Comparison of ENCODE assay signal across 8 mouse cellular contexts in genomic region chr10:84437166-84438048, GRCm38 (mm10). TPM values are rescaled to one million over a fixed set of nuclear protein-coding genes. Genes with fewer than 3 reads are reported as not detected.
A peak's percentile ranks its signal among the peaks of the same experiment; 100 is the strongest.
DNase-seq lines count a peak whose midpoint lies in the region; ATAC-seq lines count a peak whose summit lies in the region.

No protein-coding gene starts in this region.

- peak overlapping the region; percentile 37 for H3K9ac ChIP-seq in kidney, embryonic 14.5 days (ENCODE audit: low read depth, low read length)
- peak overlapping the region; percentile 100 for H3K9ac ChIP-seq in forebrain, embryonic 14.5 days (ENCODE audit: low read length)
- H3K9ac ChIP-seq in midbrain, embryonic 12.5 days (replicated peaks): peak overlapping the region; percentile 50

- no peaks in the 10 kb centered on the region for H3K9me3 ChIP-seq in kidney, embryonic 14.5 days (ENCODE audit: control insufficient read depth, low read length)
- no peaks in the 10 kb centered on the region for H3K9me3 ChIP-seq in forebrain, embryonic 14.5 days (replicated peaks; ENCODE audit: control insufficient read depth, low read length)
- H3K9me3 ChIP-seq in midbrain, embryonic 12.5 days: no peaks in the 10 kb centered on the region

- 25% methylated on average over 14 of the region's 14 CpGs for WGBS in kidney, embryonic 14.5 days
- WGBS in forebrain, embryonic 14.5 days: 29% methylated on average over 14 of the region's 14 CpGs
- 36% methylated on average over 14 of the region's 14 CpGs for WGBS in midbrain, embryonic 12.5 days

- H3K4me1 ChIP-seq in kidney, embryonic 14.5 days (ENCODE audit: control insufficient read depth, insufficient read depth, low read length): peaks cover 24% of the 10 kb centered on the region
- H3K4me1 ChIP-seq in forebrain, embryonic 14.5 days (ENCODE audit: control insufficient read depth, insufficient read depth, low read length): peaks cover 42% of the 10 kb centered on the region
- peaks cover 51% of the 10 kb centered on the region for H3K4me1 ChIP-seq in midbrain, embryonic 12.5 days

- peak overlapping the region; percentile 90 for H3K4me2 ChIP-seq in kidney, embryonic 14.5 days (replicated peaks; ENCODE audit: low read depth, low read length)
- H3K4me2 ChIP-seq in forebrain, embryonic 14.5 days (ENCODE audit: low read length): peak overlapping the region; percentile 92
- peak overlapping the region; percentile 86 for H3K4me2 ChIP-seq in midbrain, embryonic 12.5 days (replicated peaks)

- H3K27me3 ChIP-seq in kidney, embryonic 14.5 days (ENCODE audit: control insufficient read depth, insufficient read depth, low read length): no peaks in the 10 kb centered on the region
- no peaks in the 10 kb centered on the region for H3K27me3 ChIP-seq in forebrain, embryonic 14.5 days (replicated peaks; ENCODE audit: control insufficient read depth, insufficient read depth, low read length)
- no peaks in the 10 kb centered on the region for H3K27me3 ChIP-seq in midbrain, embryonic 12.5 days

- no peak for ATAC-seq in kidney, embryonic 14.5 days (ENCODE audit: low FRiP score, low TSS enrichment)
- ATAC-seq in forebrain, embryonic 14.5 days: peak; percentile 41
- ATAC-seq in midbrain, embryonic 12.5 days (ENCODE audit: low FRiP score, low read depth): peak; percentile 30

- no peak for DNase-seq in kidney, postnatal 36 days
- peak; percentile 69 for DNase-seq in cerebellum, adult 11 months
- DNase-seq in forebrain, embryonic 14.5 days (ENCODE audit: low spot score): peak; percentile 78
- DNase-seq in urinary bladder, postnatal 14 days (ENCODE audit: low spot score): no peak
- DNase-seq in layer of hippocampus, postnatal 25 days (ENCODE audit: extremely low spot score in 1 of 2, low spot score in 1 of 2): no peak
- no peak for DNase-seq in frontal cortex, postnatal 36 days (ENCODE audit: low spot score in 2 of 2)

- H3K4me3 ChIP-seq in kidney, embryonic 14.5 days (ENCODE audit: low read length): peak overlapping the region; percentile 86
- peak overlapping the region; percentile 84 for H3K4me3 ChIP-seq in forebrain, embryonic 14.5 days (ENCODE audit: low read depth, low read length)
- peak overlapping the region; percentile 82 for H3K4me3 ChIP-seq in midbrain, embryonic 12.5 days

- H3K36me3 ChIP-seq in kidney, embryonic 14.5 days (ENCODE audit: control insufficient read depth, insufficient read depth, low read length): no peaks in the 10 kb centered on the region; the same call in 1 of the 2 replicates
- H3K36me3 ChIP-seq in forebrain, embryonic 14.5 days (ENCODE audit: control insufficient read depth, insufficient read depth, low read length): peaks cover 15% of the 10 kb centered on the region; the same call in 1 of the 2 replicates
- H3K36me3 ChIP-seq in midbrain, embryonic 12.5 days: peaks cover 9% of the 10 kb centered on the region; the same call in 1 of the 2 replicates

- H3K27ac ChIP-seq in kidney, embryonic 14.5 days (ENCODE audit: low read depth, low read length): no peak overlapping the region
- peak overlapping the region; percentile 89 for H3K27ac ChIP-seq in forebrain, embryonic 14.5 days (ENCODE audit: low read depth, low read length)
- peak overlapping the region; percentile 80 for H3K27ac ChIP-seq in midbrain, embryonic 12.5 days (replicated peaks)

RNA-seq across cellular contexts. Expression of gene Nuak1, which starts 3.0 kb away (rescaled TPM):
- 3.0 and 4.1 TPM in 2 replicates for polyA plus RNA-seq in kidney, embryonic 14.5 days (2014; fragmentation: Nextera tagmentation; extraction: Ambion mirVana)
- polyA plus RNA-seq in forebrain, embryonic 14.5 days (2014; fragmentation: Nextera tagmentation; extraction: Ambion mirVana): 12.6 and 12.9 TPM in 2 replicates
- 3.7 and 4.5 TPM in 2 replicates for polyA plus RNA-seq in midbrain, embryonic 12.5 days (2016; fragmentation: Nextera tagmentation; extraction: Ambion mirVana)
- total RNA-seq in layer of hippocampus, postnatal 25 days (2021): 10 to 100 TPM; 50.0 to 53.4 TPM

Comparison
In these comparisons a context has a peak if more than half of its experiments do, and no peak if none do; other contexts are left out.
1. H3K9ac ChIP-seq: peak in every context shown above with its lines; median percentile 100 in forebrain, embryonic 14.5 days; 50 in midbrain, embryonic 12.5 days; 37 in kidney, embryonic 14.5 days.
2. DNase-seq: peak in cerebellum, adult 11 months (single experiment) and forebrain, embryonic 14.5 days (single experiment); none in kidney, postnatal 36 days (0 of 2), urinary bladder, postnatal 14 days (single experiment), layer of hippocampus, postnatal 25 days (0 of 2) and frontal cortex, postnatal 36 days (0 of 2).
3. Peak in every context shown above with its lines, with median percentiles within 50 percentile points of each other: H3K4me2 ChIP-seq and H3K4me3 ChIP-seq.